Mouse (Mus musculus) embryonic facial prominence, embryonic 10.5 days (tissue): ENCODE data around the gene Pik3c2b. TPM values are rescaled to one million over a fixed set of nuclear protein-coding genes. Genes with fewer than 3 reads are reported as not detected.
A peak's percentile ranks its signal among the peaks of the same experiment; 100 is the strongest.

Experiments
- DNase-seq: peaks from one replicate; pipeline ENCODE4 v3.0.0-alpha.2; 2017; ENCODE audit warnings: low spot score
- H3K27ac ChIP-seq: fragments of 300-500 bp; sonication (generic); replicated peaks from 2 replicates; pipeline ENCODE4 v1.5.1; 2016; ENCODE audit warnings: mild to moderate bottlenecking
- H3K27me3 ChIP-seq: fragments of 300-500 bp; sonication (generic); replicated peaks from 2 replicates; pipeline ENCODE4 v1.6.1; 2016; ENCODE audit warnings: low read depth, mild to moderate bottlenecking; ENCODE audit not compliant: poor library complexity, severe bottlenecking
- H3K36me3 ChIP-seq: fragments of 300-500 bp; sonication (generic); replicated peaks from 2 replicates; pipeline ENCODE4 v1.6.1; 2016; ENCODE audit warnings: mild to moderate bottlenecking, moderate library complexity
- H3K4me1 ChIP-seq: fragments of 300-500 bp; sonication (generic); 2 replicates; pipeline ENCODE4 v1.6.1; 2016
- H3K4me3 ChIP-seq: fragments of 300-500 bp; sonication (generic); 2 replicates; pipeline ENCODE4 v1.5.1; 2016; ENCODE audit warnings: mild to moderate bottlenecking, moderate library complexity
- H3K9me3 ChIP-seq: fragments of 300-500 bp; sonication (generic); 2 replicates; pipeline ENCODE4 v1.6.1; 2016; ENCODE audit warnings: mild to moderate bottlenecking
- WGBS: fragments of 180-500 bp; shearing (Covaris S2); methylation state at CpG from one replicate; pipeline ENCODE4 v1.1.7; 2016; 5-methylcytosine and 5-hydroxymethylcytosine counted together
- polyA plus RNA-seq: library from polyadenylated mRNA; unstranded; fragments of >200 nt; fragmentation: Nextera tagmentation; extraction: Ambion mirVana; gene quantifications from 2 replicates; pipeline ENCODE4 v1.2.1, GENCODE M21; 2016

Gene Pik3c2b
- polyA plus RNA-seq, 1 experiment from 2014 or later: 8.6 TPM

DNA sequence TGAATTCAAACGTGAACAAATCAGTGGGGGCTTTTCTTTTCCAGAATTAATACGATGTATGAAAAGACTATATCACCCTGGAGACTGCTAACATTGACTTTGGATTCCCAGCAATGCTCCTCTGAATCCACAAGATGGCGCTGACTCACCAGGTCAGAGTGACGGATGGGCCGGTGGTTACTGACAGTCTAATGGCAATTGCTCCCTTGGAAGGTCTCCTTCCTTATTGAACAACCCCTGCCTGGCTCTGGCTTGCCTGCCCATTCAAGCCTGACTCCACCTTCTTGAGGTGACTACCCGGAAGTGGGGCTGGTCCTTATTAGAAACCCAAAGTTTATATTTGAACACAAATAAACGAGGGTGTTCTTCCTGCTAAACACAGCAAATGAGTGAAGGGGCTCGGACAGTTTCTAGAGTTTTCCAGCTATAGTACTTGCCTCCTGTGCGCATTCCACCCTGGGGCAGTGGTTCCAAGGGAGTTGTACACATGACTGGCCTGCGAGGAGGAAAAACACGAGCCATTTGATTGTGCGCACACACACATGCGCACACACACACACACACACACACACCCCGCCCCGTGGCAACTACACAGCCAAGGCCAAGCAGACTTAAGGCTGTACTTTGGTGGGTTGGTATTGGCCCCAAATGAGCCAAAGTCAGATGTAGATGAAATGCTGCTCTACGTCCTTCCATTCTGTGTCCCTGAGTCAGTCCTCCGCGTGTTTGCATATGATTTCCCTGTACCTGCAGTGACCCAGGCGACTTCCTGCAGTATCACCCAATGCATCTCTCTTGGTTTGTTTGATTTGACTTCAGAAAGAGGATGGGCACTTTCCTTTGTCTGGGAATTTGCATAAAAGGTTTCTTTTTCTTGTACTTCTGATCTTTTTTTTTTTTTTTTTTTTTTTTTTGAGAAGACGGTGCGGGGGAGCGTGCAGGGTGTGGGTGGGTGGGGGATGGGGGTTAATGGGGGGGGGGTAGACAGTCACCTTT is 100.8 kb downstream of the Pik3c2b start:
- peaks cover 15% of the 10 kb centered on the region for H3K36me3 ChIP-seq
- H3K4me3 ChIP-seq: no peak overlapping the region
- peak; percentile 58 for DNase-seq
- 65% methylated on average over 22 of the region's 22 CpGs for WGBS
- H3K27ac ChIP-seq: no peak overlapping the region
- H3K27me3 ChIP-seq: no peaks in the 10 kb centered on the region
- peaks cover 11% of the 10 kb centered on the region; the same call in 1 of the 2 replicates for H3K9me3 ChIP-seq
- H3K4me1 ChIP-seq: 0 out of 2 replicates have a peak, but pooled peaks cover 2% of the 10 kb centered on the region

DNA sequence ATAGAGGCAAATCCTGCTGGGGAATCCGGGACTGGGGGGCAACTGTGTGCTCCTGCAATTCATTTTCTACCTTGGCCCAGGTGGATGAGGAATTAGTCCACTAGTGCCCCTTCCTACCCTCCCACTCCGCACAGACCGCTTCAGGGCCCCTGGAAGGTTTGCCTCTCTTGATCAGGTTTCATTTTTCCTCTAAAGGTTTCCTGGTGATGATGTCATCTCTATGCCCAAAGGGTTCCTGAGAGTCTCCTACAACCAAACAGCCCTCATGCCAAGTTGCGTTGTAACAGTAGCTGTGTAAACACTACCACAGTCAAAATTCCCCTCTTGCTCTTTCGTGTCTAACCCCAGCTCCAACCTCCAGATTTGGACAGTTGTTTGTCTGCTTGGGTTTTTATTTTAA is 101.9 kb downstream of the Pik3c2b start:
- no peaks in the 10 kb centered on the region for H3K27me3 ChIP-seq
- 81% methylated on average over 5 of the region's 5 CpGs for WGBS
- no peak overlapping the region for H3K27ac ChIP-seq
- 0 out of 2 replicates have a peak, but pooled peaks cover 2% of the 10 kb centered on the region for H3K4me1 ChIP-seq
- DNase-seq: no peak
- H3K4me3 ChIP-seq: no peak overlapping the region
- H3K36me3 ChIP-seq: peaks cover 7% of the 10 kb centered on the region
- peaks cover 11% of the 10 kb centered on the region; the same call in 1 of the 2 replicates for H3K9me3 ChIP-seq

DNA sequence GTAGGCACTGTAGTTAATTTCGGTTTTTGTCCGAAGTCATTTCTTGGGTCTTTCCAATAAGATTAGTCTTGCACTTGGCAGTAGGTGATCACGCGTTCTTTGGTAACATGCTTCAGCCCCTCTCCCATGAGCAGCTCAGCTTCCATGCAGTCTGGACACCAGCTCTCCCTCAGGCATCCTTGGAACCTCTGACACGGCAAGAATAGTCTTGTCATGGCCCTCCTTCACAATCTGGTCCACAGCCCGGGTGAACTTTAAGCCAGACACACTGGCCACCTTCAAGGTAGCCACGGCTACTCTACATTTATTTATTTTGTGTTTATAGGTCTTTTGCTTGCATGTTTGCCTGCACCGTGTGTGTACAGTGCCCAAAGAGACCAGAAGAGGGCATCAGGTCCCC is 102.7 kb downstream of the Pik3c2b start:
- no peak overlapping the region for H3K27ac ChIP-seq
- 93% methylated on average over 8 of the region's 8 CpGs for WGBS

DNA sequence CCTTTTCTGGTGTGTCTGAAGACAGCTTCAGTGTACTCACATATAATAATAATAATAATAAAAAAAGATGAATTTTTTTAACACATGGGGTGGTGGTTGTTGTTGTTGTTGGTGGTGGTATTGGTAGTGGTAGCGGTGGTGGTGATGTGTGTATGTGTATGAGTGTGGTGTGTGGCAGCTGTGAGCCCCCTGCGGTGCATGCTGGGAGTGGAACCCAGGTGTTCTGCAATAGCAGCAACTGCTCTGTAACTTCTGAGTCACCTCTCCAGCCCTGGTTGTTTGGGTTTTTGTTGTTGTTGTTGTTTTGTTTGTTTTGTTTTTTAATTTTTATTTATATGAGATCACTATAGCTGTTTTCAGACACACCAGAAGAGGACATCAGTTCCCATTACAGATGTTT is 105.1 kb downstream of the Pik3c2b start:
- H3K27ac ChIP-seq: no peak overlapping the region
- DNase-seq: no peak
- 93% methylated on average over 2 of the region's 2 CpGs for WGBS
- H3K4me1 ChIP-seq: 0 out of 2 replicates have a peak, but pooled peaks cover 2% of the 10 kb centered on the region
- no peaks in the 10 kb centered on the region for H3K27me3 ChIP-seq
- H3K4me3 ChIP-seq: no peak overlapping the region
- no peaks in the 10 kb centered on the region for H3K36me3 ChIP-seq
- H3K9me3 ChIP-seq: peaks cover 11% of the 10 kb centered on the region; the same call in 1 of the 2 replicates

More for the DNA sequence above, 102.7 kb downstream of the Pik3c2b start:
- Histone ChIP-seq H3K36me3 (0 out of 2 replicates have a peak, but pooled peaks cover 3% of the 10 kb centered on the region), H3K4me1 (0 out of 2 replicates have a peak, but pooled peaks cover 2% of the 10 kb centered on the region), H3K4me3 (no peak overlapping the region), H3K27me3 (no peaks in the 10 kb centered on the region), H3K9me3 (peaks cover 11% of the 10 kb centered on the region; the same call in 1 of the 2 replicates)
- DNase-seq: no peak

DNA sequence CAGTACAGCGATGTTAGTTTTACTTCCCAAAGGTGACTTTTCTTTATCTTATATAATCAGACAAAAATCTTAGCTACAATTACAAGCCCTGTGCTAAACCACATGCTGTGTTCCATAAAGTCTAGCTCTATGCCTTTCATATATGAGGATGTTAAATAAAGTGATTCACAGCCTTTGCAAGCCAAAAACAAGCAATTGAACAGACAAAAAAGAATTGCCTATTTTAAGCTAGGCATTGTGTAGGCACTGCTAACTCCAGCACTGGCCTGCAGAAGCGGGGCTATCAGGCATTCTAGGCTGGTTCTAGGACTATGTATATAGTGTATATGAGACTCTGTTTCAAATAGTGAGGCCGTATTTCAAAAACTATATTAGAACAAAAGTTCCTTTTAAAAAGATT is 106.7 kb downstream of the Pik3c2b start:
- H3K27ac ChIP-seq: no peak overlapping the region
- DNase-seq: no peak
- H3K9me3 ChIP-seq: peaks cover 11% of the 10 kb centered on the region; the same call in 1 of the 2 replicates
- H3K4me1 ChIP-seq: 0 out of 2 replicates have a peak, but pooled peaks cover 2% of the 10 kb centered on the region
- WGBS: 93% methylated on average over 3 of the region's 3 CpGs
- no peak overlapping the region for H3K4me3 ChIP-seq
- H3K27me3 ChIP-seq: peaks cover 3% of the 10 kb centered on the region; the same call in 1 of the 2 replicates
- H3K36me3 ChIP-seq: no peaks in the 10 kb centered on the region

DNA sequence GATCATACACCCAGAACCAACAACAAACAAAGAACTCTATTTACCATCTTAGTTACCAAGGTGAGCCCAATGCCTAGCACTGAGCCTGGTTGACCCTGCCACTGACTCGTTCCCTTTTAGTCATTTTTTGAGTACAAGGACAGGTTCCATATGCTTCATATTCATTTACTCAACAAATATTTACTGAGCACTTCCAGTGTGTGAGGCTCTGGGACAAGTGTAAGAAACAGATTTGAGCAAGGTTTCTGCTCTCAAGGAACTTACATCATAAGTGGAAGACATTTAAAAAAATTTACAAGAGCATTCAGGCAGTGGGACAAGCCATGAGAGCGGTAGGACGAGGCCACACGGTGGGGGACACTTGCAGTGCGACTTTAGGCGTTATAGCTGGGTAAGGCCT is 109.8 kb downstream of the Pik3c2b start:
- Histone ChIP-seq H3K27ac (no peak overlapping the region), H3K4me3 (no peak overlapping the region), H3K27me3 (peaks cover 30% of the 10 kb centered on the region), H3K9me3 (no peaks in the 10 kb centered on the region), H3K36me3 (no peaks in the 10 kb centered on the region), H3K4me1 (no peaks in the 10 kb centered on the region)
- 87% methylated on average over 6 of the region's 6 CpGs for WGBS
- no peak for DNase-seq

Other genes starting within 250 kb of the Pik3c2b start
- gene Lrrn2, start 165.4 kb upstream of the Pik3c2b start, polyA plus RNA-seq: 3.4 and 3.6 TPM in 2 replicates
- gene Mdm4, start 15.1 kb upstream of the Pik3c2b start, polyA plus RNA-seq: 37.7 and 41.4 TPM in 2 replicates
- 49.4 and 57.3 TPM in 2 replicates for gene Ppp1r15b, start 85.5 kb downstream of the Pik3c2b start, polyA plus RNA-seq
- 3.4 and 3.7 TPM in 2 replicates for gene Plekha6, start 118.5 kb downstream of the Pik3c2b start, polyA plus RNA-seq